Mouse (Mus musculus) lung, embryonic 14.5 days (tissue): Measurements from ENCODE around the gene Snd1. TPM values are rescaled to one million over a fixed set of nuclear protein-coding genes. Genes with fewer than 3 reads are reported as not detected.

Experiments used
- ATAC-seq: fragments of 200-750 bp; cut with Nextera tagmentation; 2 replicates; pipeline ENCODE4 v1.8.0; 2017; ENCODE audit warnings: mild to moderate bottlenecking, moderate TSS enrichment, moderate library complexity; ENCODE audit not compliant: insufficient read depth
- DNase-seq: peaks from one replicate; pipeline ENCODE4 v3.0.0-alpha.2; 2015
- H3K27ac ChIP-seq: fragments of 300-500 bp; sonication (generic); 2 replicates; pipeline ENCODE4 v1.5.1; 2014; ENCODE audit warnings: low read depth, mild to moderate bottlenecking, moderate library complexity
- H3K27me3 ChIP-seq: fragments of 300-500 bp; sonication (generic); 2 replicates; pipeline ENCODE4 v1.6.1; 2014; ENCODE audit warnings: low read length, control low read depth; ENCODE audit not compliant: insufficient read depth
- H3K36me3 ChIP-seq: fragments of 300-500 bp; sonication (generic); 2 replicates; pipeline ENCODE4 v1.6.1; 2014; ENCODE audit warnings: control low read depth; ENCODE audit not compliant: insufficient read depth
- H3K4me1 ChIP-seq: fragments of 300-500 bp; sonication (generic); 2 replicates; pipeline ENCODE4 v1.6.1; 2014; ENCODE audit warnings: antibody characterized with exemption, control low read depth; ENCODE audit not compliant: insufficient read depth
- H3K4me2 ChIP-seq: fragments of 300-500 bp; sonication (generic); 2 replicates; pipeline ENCODE4 v1.6.1; 2014; ENCODE audit warnings: mild to moderate bottlenecking
- H3K4me3 ChIP-seq: fragments of 300-500 bp; sonication (generic); 2 replicates; pipeline ENCODE4 v1.5.1; 2014; ENCODE audit warnings: low read depth, low read length
- H3K9ac ChIP-seq: fragments of 300-500 bp; sonication (generic); 2 replicates; pipeline ENCODE4 v1.6.1; 2014
- H3K9me3 ChIP-seq: fragments of 300-500 bp; sonication (generic); 2 replicates; pipeline ENCODE4 v1.6.1; 2016; ENCODE audit warnings: low read depth, low read length, control low read depth
- CTCF ChIP-seq: IDR thresholded peaks from 2 replicates; pipeline ENCODE4 v1.5.1; 2016; ENCODE audit warnings: antibody characterized with exemption, low read depth
- WGBS: fragments of 180-500 bp; shearing (Covaris S2); extraction: QIAGEN DNeasy Blood & Tissue Kit; methylation state at CpG from one replicate; pipeline ENCODE4 v1.1.7; 2014; 5-methylcytosine and 5-hydroxymethylcytosine counted together
- polyA plus RNA-seq: library from polyadenylated mRNA; unstranded; fragments of >200 nt; fragmentation: Nextera tagmentation; extraction: Ambion mirVana; gene quantifications from 2 replicates; pipeline ENCODE4 v1.2.1, GENCODE M21; 2014

The Snd1 gene
- polyA plus RNA-seq, 1 experiment from 2014 or later: 145 TPM

- no peak for TF ChIP-seq CTCF
- H3K4me1 ChIP-seq: no peaks in the 10 kb centered on the region
- DNase-seq (no peak), ATAC-seq (no peak)
- 0 out of 2 replicates have a peak, but pooled peaks cover 2% of the 10 kb centered on the region for H3K27me3 ChIP-seq
- no peaks in the 10 kb centered on the region for H3K9me3 ChIP-seq
- no peak overlapping the region for H3K4me3 ChIP-seq
- H3K27ac ChIP-seq: no peak overlapping the region; the same call in 1 of the 2 replicates
- no peaks in the 10 kb centered on the region for H3K36me3 ChIP-seq
- H3K9ac ChIP-seq: no peak overlapping the region
- peak overlapping the region; percentile 56 for H3K4me2 ChIP-seq
- WGBS: 40% methylated on average over 9 of the region's 9 CpGs
Observed at GRCm38 (mm10) chr6:28931234-28931633, 456.3 kb downstream of the Snd1 start.

GRCm38 (mm10) chr6:28931636-28932327, 456.8 kb downstream of the Snd1 start:
- no peak for TF ChIP-seq CTCF
- WGBS: 6% methylated on average over 13 of the region's 13 CpGs

GRCm38 (mm10) chr6:28932328-28932937, 457.5 kb downstream of the Snd1 start:
- no peak for TF ChIP-seq CTCF
- ATAC-seq: peak; percentile 72; the same call in 1 of the 2 replicates
- 10% methylated on average over 19 of the region's 19 CpGs for WGBS
- Histone ChIP-seq H3K4me3 (peak overlapping the region; percentile 19; the same call in 1 of the 2 replicates), H3K27ac (no peak overlapping the region), H3K4me2 (peak overlapping the region; percentile 56), H3K9me3 (no peaks in the 10 kb centered on the region), H3K36me3 (no peaks in the 10 kb centered on the region), H3K27me3 (0 out of 2 replicates have a peak, but pooled peaks cover 2% of the 10 kb centered on the region), H3K9ac (no peak overlapping the region), H3K4me1 (no peaks in the 10 kb centered on the region)
- peak; percentile 65 for DNase-seq

More at GRCm38 (mm10) chr6:28931636-28932327, 456.8 kb downstream of the Snd1 start:
- Histone ChIP-seq H3K36me3 (no peaks in the 10 kb centered on the region), H3K9me3 (no peaks in the 10 kb centered on the region), H3K27ac (no peak overlapping the region; the same call in 1 of the 2 replicates), H3K4me2 (peak overlapping the region; percentile 56), H3K4me1 (no peaks in the 10 kb centered on the region), H3K9ac (no peak overlapping the region), H3K4me3 (0 out of 2 replicates have a peak overlapping the region, but pooled peaks have one; percentile 19), H3K27me3 (0 out of 2 replicates have a peak, but pooled peaks cover 2% of the 10 kb centered on the region)
- ATAC-seq (peak; percentile 70), DNase-seq (peak; percentile 41)

GRCm38 (mm10) chr6:28935736-28936135, 460.8 kb downstream of the Snd1 start:
- no peak overlapping the region for H3K9ac ChIP-seq
- H3K27me3 ChIP-seq: 0 out of 2 replicates have a peak, but pooled peaks cover 2% of the 10 kb centered on the region
- no peaks in the 10 kb centered on the region for H3K9me3 ChIP-seq
- H3K36me3 ChIP-seq: no peaks in the 10 kb centered on the region
- no peak overlapping the region for H3K4me3 ChIP-seq
- H3K27ac ChIP-seq: no peak overlapping the region
- no peak for TF ChIP-seq CTCF
- no peaks in the 10 kb centered on the region for H3K4me1 ChIP-seq
- 83% methylated on average over 7 of the region's 7 CpGs for WGBS
- no peak for DNase-seq
- H3K4me2 ChIP-seq: no peak overlapping the region
- no peak for ATAC-seq

GRCm38 (mm10) chr6:28947254-28947653, 472.3 kb downstream of the Snd1 start:
- DNase-seq: no peak

GRCm38 (mm10) chr6:28949269-28949668, 474.3 kb downstream of the Snd1 start:
- H3K4me3 ChIP-seq: no peak overlapping the region
- ATAC-seq (no peak; the same call in 1 of the 2 replicates), DNase-seq (peak; percentile 83)
- H3K4me2 ChIP-seq: no peak overlapping the region
- H3K27ac ChIP-seq: no peak overlapping the region
- no peaks in the 10 kb centered on the region for H3K4me1 ChIP-seq
- H3K9me3 ChIP-seq: no peaks in the 10 kb centered on the region
- no peaks in the 10 kb centered on the region for H3K36me3 ChIP-seq
- H3K9ac ChIP-seq: no peak overlapping the region
- WGBS: 16% methylated on average over 12 of the region's 12 CpGs
- H3K27me3 ChIP-seq: no peaks in the 10 kb centered on the region
- peak; percentile 88 for TF ChIP-seq CTCF

More at GRCm38 (mm10) chr6:28947254-28947653, 472.3 kb downstream of the Snd1 start:
- Histone ChIP-seq H3K27ac (no peak overlapping the region), H3K9ac (no peak overlapping the region), H3K4me1 (no peaks in the 10 kb centered on the region), H3K27me3 (no peaks in the 10 kb centered on the region), H3K9me3 (no peaks in the 10 kb centered on the region), H3K36me3 (no peaks in the 10 kb centered on the region), H3K4me2 (no peak overlapping the region), H3K4me3 (no peak overlapping the region)
- 63% methylated on average over 9 of the region's 9 CpGs for WGBS
- ATAC-seq: no peak
- TF ChIP-seq CTCF: no peak

- Histone ChIP-seq H3K9ac (no peak overlapping the region), H3K9me3 (no peaks in the 10 kb centered on the region), H3K27me3 (no peaks in the 10 kb centered on the region), H3K27ac (no peak overlapping the region), H3K36me3 (no peaks in the 10 kb centered on the region), H3K4me1 (no peaks in the 10 kb centered on the region), H3K4me2 (no peak overlapping the region), H3K4me3 (no peak overlapping the region)
- DNase-seq (peak; percentile 80), ATAC-seq (no peak)
- 19% methylated on average over 11 of the region's 11 CpGs for WGBS
- peak; percentile 86 for TF ChIP-seq CTCF
Observed at GRCm38 (mm10) chr6:28955581-28955980, 480.6 kb downstream of the Snd1 start.
